Mouse (Mus musculus) small intestine, adult 2 months (tissue): ENCODE measurements around the gene Gata5. TPM values are rescaled to one million over a fixed set of nuclear protein-coding genes. Genes with fewer than 3 reads are reported as not detected.

Experiments used
- H3K27ac ChIP-seq: fragments of 200-500 bp; 2 replicates; pipeline ENCODE4 v1.5.1; 2012; ENCODE audit warnings: low read depth, low read length, control low read depth, inconsistent platforms; ENCODE audit not compliant: insufficient read depth
- H3K27me3 ChIP-seq: fragments of 200-500 bp; 2 replicates; pipeline ENCODE4 v1.6.1; 2012; ENCODE audit warnings: mild to moderate bottlenecking, moderate library complexity, low read length, inconsistent platforms; ENCODE audit not compliant: control insufficient read depth, insufficient read depth
- H3K36me3 ChIP-seq: fragments of 200-500 bp; 2 replicates; pipeline ENCODE4 v1.6.1; 2012; ENCODE audit warnings: mild to moderate bottlenecking, low read length, control low read depth, inconsistent platforms; ENCODE audit not compliant: control insufficient read depth, insufficient read depth
- H3K4me1 ChIP-seq: fragments of 200-500 bp; 2 replicates; pipeline ENCODE4 v1.6.1; 2012; ENCODE audit warnings: low read length, inconsistent platforms, mixed read lengths; ENCODE audit not compliant: control insufficient read depth, insufficient read depth, insufficient read length
- H3K4me3 ChIP-seq: fragments of 200-500 bp; 2 replicates; pipeline ENCODE4 v1.5.1; 2012; ENCODE audit warnings: low read depth, mild to moderate bottlenecking, control low read depth, inconsistent platforms, low read length, moderate library complexity
- CTCF ChIP-seq: fragments of 200-500 bp; IDR thresholded peaks from 2 replicates; pipeline ENCODE4 v1.5.1; 2012; ENCODE audit warnings: low read depth, mild to moderate bottlenecking, control low read depth, inconsistent platforms, low read length, moderate library complexity, mixed read lengths; ENCODE audit not compliant: insufficient replicate concordance, insufficient read length; ENCODE audit errors: extremely low read depth
- POLR2A ChIP-seq: fragments of 200-500 bp; IDR thresholded peaks from 2 replicates; pipeline ENCODE4 v1.6.1; 2012; ENCODE audit warnings: low read depth, mild to moderate bottlenecking, control low read depth, inconsistent platforms, low read length, moderate library complexity
- WGBS: fragments of 180-500 bp; shearing (Covaris S2); methylation state at CpG from one replicate; pipeline ENCODE4 v1.1.7; 2018; 5-methylcytosine and 5-hydroxymethylcytosine counted together
- polyA plus RNA-seq: library from polyadenylated mRNA; depleted of rRNA; stranded (reverse); fragments of >200 nt; gene quantifications from 2 replicates; pipeline ENCODE4 v1.2.3, GENCODE M21; 2012; rRNA removed

Gene Gata5
- polyA plus RNA-seq = 36.0 and 121 TPM in 2 replicates

- WGBS = 1% methylated on average over 33 of the region's 33 CpGs
- TF ChIP-seq CTCF (no peak), POLR2A (0 out of 2 replicates have a peak, but pooled peaks have one; percentile 50)
- Histone ChIP-seq H3K4me1 (peaks cover 23% of the 10 kb centered on the region), H3K27me3 (no peaks in the 10 kb centered on the region), H3K4me3 (peak within 1 kb of the TSS; percentile 75), H3K27ac (peak within 1 kb of the TSS; percentile 96), H3K36me3 (peaks cover 16% of the 10 kb centered on the region)
Observed at GRCm38 (mm10) chr2:180334551-180334986, at the start of gene Gata5. Gata5 (minus strand) TSS chr2:180334699.

- no peak for TF ChIP-seq POLR2A
- TF ChIP-seq CTCF = no peak
- no peak overlapping the region for H3K27ac ChIP-seq
- no peaks in the 10 kb centered on the region for H3K4me1 ChIP-seq
- no peak overlapping the region for H3K4me3 ChIP-seq
- H3K27me3 ChIP-seq = no peaks in the 10 kb centered on the region
- WGBS = 81% methylated on average over 5 of the region's 5 CpGs
- no peaks in the 10 kb centered on the region for H3K36me3 ChIP-seq
Observed at GRCm38 (mm10) chr2:180376730-180377129, 42.2 kb upstream of the Gata5 start.

- Histone ChIP-seq H3K4me3 (no peak overlapping the region), H3K27ac (no peak overlapping the region), H3K36me3 (no peaks in the 10 kb centered on the region), H3K27me3 (0 out of 2 replicates have a peak, but pooled peaks cover 3% of the 10 kb centered on the region), H3K4me1 (no peaks in the 10 kb centered on the region)
- 77% methylated on average over 10 of the region's 10 CpGs for WGBS
- TF ChIP-seq CTCF (no peak), POLR2A (no peak)
Observed at GRCm38 (mm10) chr2:180373256-180373655, 38.8 kb upstream of the Gata5 start.

GRCm38 (mm10) chr2:180368359-180368758, 33.9 kb upstream of the Gata5 start:
- WGBS = 65% methylated on average over 5 of the region's 5 CpGs
- Histone ChIP-seq H3K36me3 (no peaks in the 10 kb centered on the region), H3K4me1 (no peaks in the 10 kb centered on the region), H3K4me3 (no peak overlapping the region), H3K27me3 (0 out of 2 replicates have a peak, but pooled peaks cover 3% of the 10 kb centered on the region), H3K27ac (no peak overlapping the region)
- TF ChIP-seq POLR2A = no peak

- Histone ChIP-seq H3K27me3 (0 out of 2 replicates have a peak, but pooled peaks cover 3% of the 10 kb centered on the region), H3K4me1 (no peaks in the 10 kb centered on the region), H3K36me3 (no peaks in the 10 kb centered on the region), H3K27ac (no peak overlapping the region), H3K4me3 (no peak overlapping the region)
- TF ChIP-seq POLR2A = no peak
- 78% methylated on average over 4 of the region's 4 CpGs for WGBS
Observed at GRCm38 (mm10) chr2:180367350-180367749, 32.9 kb upstream of the Gata5 start.

GRCm38 (mm10) chr2:180363434-180363720, 28.9 kb upstream of the Gata5 start:
- Histone ChIP-seq H3K27ac (no peak overlapping the region), H3K27me3 (no peaks in the 10 kb centered on the region), H3K36me3 (no peaks in the 10 kb centered on the region), H3K4me1 (no peaks in the 10 kb centered on the region), H3K4me3 (no peak overlapping the region)
- WGBS = 81% methylated on average over 3 of the region's 3 CpGs
- TF ChIP-seq POLR2A = no peak

- no peak overlapping the region for H3K4me3 ChIP-seq
- 67% methylated on average over 7 of the region's 7 CpGs for WGBS
- H3K27ac ChIP-seq = no peak overlapping the region
- H3K4me1 ChIP-seq = no peaks in the 10 kb centered on the region
- H3K27me3 ChIP-seq = no peaks in the 10 kb centered on the region
- H3K36me3 ChIP-seq = no peaks in the 10 kb centered on the region
- TF ChIP-seq POLR2A (no peak), CTCF (no peak)
Observed at GRCm38 (mm10) chr2:180362585-180363433, 28.3 kb upstream of the Gata5 start.
